Mouse (Mus musculus): ENCODE measurements at regions not wholly inside any gene's neighbourhood (a gene's known extent, or its start where the extent isn't known, plus 50 kb on each side); places are given as distances from the start of the nearest gene placed in this dataset.
A peak's percentile ranks its signal among the peaks of the same experiment; 100 is the strongest.
"Not testable (repeated sequence)": the region's sequence is repeated elsewhere in the genome, so short reads cannot be mapped to it uniquely, and the experiment has no call there.

- no peak for DNase-seq (ENCODE audit: low read depth, low spot score)
Measured at GRCm38 (mm10) chr4:67141896-67142295, 314.5 kb downstream of the Tlr4 start.

- no peak for DNase-seq (ENCODE audit: low read depth, low spot score)
Measured at GRCm38 (mm10) chr4:67148521-67148920, 321.1 kb downstream of the Tlr4 start.

DNA sequence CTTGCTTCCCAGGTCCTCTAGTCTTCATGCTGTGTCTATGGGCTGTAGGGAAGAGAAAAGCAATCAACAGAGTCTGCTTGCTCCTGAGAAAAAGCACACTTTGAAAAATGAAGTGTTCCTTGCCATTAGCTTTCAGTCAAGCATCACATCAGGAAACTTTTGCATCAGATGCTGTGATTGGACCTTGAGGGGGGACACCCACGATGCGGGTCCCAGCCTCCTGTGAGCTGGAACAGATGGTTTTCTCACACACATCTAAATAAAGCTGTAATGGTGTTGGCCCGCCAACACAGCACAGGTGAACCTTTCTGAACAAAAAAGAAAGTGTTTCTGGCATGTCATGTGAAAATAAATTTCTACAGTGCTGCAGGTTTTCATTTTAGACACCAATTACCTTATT lies 335.3 kb downstream of the Tlr4 start:
- DNase-seq (ENCODE audit: low read depth, low spot score) = peak; percentile 12

DNA sequence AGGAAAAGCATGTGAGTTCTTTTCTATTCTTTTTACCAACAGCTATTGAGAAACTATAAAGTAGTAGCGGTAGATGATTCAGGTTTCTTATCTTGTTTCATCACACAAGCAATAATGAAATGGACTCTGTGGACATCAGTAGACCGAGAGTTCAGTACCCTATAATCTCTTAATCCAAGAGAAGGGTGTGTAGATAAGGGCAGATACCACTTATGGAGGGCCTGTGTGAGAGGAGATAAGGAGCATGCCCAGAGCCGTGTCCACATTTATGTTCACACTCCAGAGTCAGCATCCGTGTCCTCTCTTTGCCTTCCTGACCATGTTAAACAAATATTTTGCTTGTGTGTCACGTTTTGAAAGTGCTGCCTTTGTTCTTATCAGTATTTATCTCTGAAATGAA lies 340.3 kb downstream of the Tlr4 start:
- no peak for DNase-seq (ENCODE audit: low read depth, low spot score)

GRCm38 (mm10) chr4:67187725-67188510 lies 360.5 kb downstream of the Tlr4 start:
- DNase-seq (ENCODE audit: low read depth, low spot score) = no peak

DNA sequence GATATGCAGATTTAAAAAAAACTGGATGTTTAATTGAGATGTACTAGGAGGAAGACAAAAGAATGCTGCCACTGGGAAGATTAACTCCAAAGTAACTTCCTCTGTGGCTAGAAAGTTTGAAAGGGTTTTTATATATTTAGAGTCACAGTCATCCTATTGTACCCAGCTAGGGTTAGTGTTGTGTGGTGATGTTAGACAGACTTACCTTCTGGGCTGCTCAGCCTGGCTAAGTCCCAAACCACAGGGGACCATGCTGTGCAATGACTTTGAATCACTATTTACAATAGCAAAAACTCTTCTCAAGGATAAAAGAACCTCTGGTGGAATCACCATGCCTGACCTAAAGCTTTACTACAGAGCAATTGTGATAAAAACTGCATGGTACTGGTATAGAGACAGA lies 363.2 kb downstream of the Tlr4 start:
- no peak for DNase-seq (ENCODE audit: low read depth, low spot score)

GRCm38 (mm10) chr4:67194425-67194824 lies 367.0 kb downstream of the Tlr4 start:
- no peak for DNase-seq (ENCODE audit: low read depth, low spot score)

- no peak for DNase-seq (ENCODE audit: low read depth, low spot score)
Measured at GRCm38 (mm10) chr4:67196907-67197306, 369.5 kb downstream of the Tlr4 start.

- DNase-seq (ENCODE audit: low read depth, low spot score) = not testable (repeated sequence)
Measured at GRCm38 (mm10) chr4:67208406-67208805, 381.0 kb downstream of the Tlr4 start.

DNA sequence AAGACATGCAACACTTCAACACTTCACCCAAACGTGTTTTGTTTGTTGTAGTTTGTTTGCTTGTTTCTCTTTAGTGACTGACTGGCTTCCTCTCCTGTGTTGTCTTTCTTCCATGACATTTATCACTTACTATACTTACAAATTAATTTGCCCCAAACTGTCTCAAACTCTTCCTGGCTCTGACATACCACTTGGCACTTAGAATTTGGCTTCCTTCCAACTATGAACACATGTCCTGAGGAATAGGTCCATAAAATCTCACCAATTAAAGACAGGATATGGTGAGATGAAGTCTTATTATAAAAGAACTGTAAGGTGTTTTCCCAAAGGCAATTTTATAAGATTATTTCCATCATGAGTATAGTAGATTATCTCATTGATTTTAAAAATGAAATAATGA lies 386.0 kb downstream of the Tlr4 start:
- DNase-seq (ENCODE audit: low read depth, low spot score) = no peak

GRCm38 (mm10) chr4:67224533-67224932 lies 397.1 kb downstream of the Tlr4 start:
- DNase-seq (ENCODE audit: low read depth, low spot score) = no peak

DNA sequence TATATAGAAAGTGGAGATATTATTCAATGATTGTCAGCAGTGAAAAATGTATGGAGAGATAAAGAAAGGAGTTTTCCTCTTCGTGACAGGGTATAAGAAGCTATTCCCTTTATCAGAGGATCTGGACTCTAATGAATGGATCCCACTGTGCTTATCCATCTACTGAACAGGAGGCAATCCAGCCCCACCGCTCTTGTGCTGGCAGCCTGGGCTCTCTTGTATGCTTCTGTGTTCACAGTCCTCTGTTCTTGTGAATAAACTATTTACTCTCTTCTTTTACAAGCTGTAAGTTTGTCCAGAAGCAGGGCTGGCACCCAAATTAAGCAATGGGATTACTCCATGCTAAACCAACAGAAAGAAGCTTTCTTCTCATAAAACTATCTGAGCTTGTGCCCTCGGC lies 401.8 kb downstream of the Tlr4 start:
- no peak for DNase-seq (ENCODE audit: low read depth, low spot score)

- no peak for DNase-seq (ENCODE audit: low read depth, low spot score)
Measured at GRCm38 (mm10) chr4:67273553-67273952, 446.2 kb downstream of the Tlr4 start.

GRCm38 (mm10) chr4:67301020-67301419 lies 473.6 kb downstream of the Tlr4 start:
- DNase-seq (ENCODE audit: low read depth, low spot score) = no peak

DNA sequence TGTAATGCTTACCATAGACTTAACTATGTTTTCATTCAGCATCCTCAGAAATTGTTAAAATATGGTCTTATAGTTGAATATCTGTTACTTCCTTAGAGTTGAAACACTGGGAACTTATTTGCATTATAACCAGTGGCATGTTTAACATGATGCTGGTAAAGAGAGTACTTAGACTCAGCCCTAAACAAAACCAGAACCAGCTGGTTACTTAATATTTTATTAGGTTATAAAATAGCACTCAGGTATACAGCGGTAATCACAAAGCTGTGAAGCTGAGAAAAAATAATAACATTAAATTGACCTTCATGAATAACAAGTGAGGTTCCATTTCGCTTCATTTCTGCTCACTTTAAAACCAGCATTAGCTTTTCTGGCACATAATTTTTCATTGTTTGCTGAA lies 474.4 kb downstream of the Tlr4 start:
- no peak for DNase-seq (ENCODE audit: low read depth, low spot score)

DNA sequence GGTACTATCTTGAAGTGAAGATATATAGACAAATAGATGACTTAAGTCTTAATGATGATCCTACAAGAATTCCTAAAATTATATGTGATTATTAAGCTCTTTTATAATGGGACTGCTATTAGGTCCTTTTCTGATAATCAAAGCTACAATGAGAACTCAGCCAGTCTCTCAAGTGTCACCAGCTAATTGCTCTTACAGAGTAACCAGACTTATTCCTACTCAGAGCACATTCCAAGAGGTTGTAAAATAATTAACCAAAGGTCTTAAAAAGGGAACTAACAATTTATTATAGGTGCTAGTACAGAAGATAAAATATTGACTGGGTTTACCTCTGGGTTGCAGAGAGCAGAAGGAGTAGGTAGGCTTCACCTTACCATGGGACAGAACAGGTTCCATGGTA lies 492.7 kb downstream of the Tlr4 start:
- not testable (repeated sequence) for DNase-seq (ENCODE audit: low read depth, low spot score)

Measured in telencephalon, adult 2 months (tissue).